Mouse (Mus musculus): Measurements from ENCODE around the gene Slc22a23.
A peak's percentile ranks its signal among the peaks of the same experiment; 100 is the strongest.

Slc22a23 gene

DNA sequence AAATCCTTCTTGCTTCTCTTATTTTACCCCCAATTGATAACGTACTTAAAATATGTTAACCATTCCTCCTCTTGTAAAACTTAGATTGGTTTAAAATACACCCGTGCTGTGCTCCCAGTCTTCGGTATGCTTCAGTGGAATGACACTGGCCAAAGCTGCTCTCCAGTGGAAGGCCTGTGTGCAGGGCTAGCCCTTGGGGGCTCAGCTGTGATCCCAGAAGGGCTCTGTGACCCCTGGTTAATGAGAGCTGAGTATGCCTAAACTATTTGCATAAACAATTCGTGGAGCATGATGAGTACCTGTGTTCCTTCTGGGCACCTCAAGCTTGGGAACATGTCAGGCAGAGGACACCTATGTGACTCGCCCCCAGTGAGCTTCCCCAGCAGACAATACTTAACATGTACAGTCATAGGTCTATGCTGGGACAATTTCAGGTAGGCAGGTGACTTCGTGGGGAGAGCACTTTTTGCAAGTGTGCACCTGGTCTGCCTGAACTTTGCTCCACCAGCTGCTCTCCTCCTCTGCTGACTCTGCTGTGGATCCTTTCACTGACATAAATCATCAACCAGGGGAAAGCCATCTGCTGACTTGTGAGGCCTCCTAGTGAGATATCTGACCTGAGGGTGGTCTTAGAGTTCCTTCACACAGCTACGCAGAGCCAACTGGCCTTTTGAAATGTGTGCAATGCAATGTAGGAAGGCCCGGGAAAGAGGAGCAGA lies 77.9 kb downstream of the Slc22a23 start:
- no peak for DNase-seq (ENCODE audit: low read depth)

DNA sequence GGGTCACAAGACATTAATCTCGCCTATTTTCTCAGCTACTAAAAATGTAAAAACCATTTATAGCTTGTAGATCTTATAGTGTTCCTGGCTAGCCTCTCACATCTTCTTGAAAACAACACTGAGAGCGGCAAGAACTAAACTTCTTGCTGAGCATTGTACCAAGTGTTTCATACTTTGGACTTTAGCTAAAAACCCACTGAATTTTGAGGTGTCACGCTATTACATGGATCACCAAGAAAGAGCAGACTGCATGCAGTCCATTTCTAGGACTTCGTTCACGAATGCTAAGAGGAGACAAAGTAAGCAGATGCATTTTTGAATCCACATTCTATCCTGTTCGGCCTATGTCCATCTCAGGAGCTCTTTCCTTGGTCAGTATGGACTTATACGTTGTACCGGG lies 78.9 kb downstream of the Slc22a23 start:
- DNase-seq (ENCODE audit: low read depth): no peak

DNA sequence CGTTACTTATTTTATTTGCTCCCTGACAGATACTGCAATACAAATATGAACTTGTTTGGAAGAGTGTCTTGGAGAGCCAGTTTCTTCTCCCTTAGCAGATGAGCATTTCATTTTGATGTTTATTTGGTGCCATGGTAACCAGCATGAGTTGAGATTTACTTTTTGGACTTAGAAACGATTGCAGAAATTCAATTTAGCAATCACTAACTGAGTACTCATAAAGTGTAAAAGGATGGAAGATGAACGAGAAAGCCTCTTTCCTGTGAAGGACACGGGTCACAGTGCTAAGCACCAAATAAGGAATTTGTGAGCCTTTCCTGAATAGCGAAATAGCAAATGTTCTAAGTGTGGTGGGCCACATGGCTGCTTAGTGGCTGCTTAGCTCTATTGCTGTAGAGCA lies 79.4 kb downstream of the Slc22a23 start:
- no peak for DNase-seq (ENCODE audit: low read depth)

DNA sequence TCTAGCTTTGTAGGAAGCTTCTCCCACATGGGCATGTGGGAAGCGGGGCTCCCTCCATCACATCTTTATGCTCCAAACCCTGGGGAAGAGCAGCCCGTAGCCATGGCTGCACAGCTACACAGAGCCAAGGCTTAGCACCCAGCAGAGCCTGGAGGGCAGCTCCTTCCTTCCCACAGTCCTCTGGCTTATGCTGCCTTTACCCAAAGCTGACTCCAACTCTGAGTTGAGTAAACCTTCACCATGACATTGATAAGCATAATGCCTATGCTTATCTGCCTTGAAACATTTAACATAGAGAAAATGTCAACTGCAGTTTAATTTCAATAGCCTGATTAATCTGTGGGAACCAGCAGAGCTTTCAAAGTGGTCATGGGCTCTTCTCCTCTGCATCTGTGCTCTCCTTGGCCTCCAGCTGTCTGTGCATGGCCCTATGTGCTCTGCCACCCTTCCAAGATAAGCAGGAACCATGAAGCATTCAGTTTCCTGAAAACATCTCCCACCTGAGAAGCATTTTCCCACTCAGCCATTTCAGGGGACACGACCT lies 79.9 kb downstream of the Slc22a23 start:
- no peak for DNase-seq (ENCODE audit: low read depth)

DNA sequence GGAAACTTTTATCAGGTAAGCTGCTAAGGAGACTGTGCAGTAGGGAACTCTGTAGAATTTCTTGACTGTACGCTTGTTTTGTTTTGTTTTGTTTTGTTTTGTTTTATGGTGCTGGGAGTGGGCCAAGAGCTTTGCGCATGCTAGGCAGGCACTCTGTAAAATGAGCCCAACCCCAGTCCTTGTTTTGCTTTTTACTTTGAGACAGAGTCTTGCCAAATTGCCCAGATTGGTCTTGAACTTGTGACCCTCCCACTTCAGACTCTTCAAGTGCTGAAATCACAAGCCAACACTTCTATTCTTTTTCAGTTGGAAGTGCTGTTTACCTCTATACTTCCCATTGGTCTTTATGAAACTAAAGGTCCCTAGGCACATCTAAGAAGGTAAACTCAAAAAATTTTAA lies 80.5 kb downstream of the Slc22a23 start:
- DNase-seq (ENCODE audit: low read depth): no peak

DNA sequence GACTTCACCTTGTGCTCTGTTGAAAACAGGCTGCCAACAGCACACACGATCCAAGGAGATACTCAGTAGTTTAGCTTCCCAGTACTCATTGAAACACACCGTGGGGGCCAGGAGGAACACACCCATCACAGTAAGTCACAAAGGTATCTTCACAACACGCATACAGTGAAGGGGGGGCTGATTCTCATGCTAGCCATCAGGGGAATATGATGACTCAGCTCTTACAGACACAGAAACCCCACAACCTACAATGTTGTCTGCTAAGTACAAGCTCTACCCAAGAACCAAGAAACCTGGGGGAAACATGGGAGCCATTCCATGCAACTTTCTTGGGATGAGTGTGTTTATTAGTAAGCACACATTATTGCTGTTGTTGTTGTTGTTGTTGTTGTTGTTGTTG lies 86.2 kb downstream of the Slc22a23 start:
- no peak for DNase-seq (ENCODE audit: low read depth)

DNA sequence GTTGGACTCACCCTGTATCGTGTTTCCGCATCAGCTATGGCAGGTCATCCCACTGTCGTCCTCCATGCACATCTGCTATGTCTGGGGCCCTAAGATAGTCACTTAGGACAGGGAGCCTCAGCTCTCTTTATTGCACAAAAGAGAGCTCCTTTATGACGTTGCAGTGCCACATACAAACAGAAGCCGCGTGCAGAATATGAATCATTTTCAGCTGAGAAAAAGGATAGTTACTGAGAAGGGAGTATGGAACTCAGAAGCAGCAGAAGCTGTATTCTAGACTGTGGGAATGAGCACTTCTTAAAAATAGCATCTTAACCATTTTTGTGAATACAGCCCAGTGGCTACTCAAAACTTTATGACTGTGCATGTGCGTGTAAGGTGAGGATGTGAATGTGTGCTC lies 87.8 kb downstream of the Slc22a23 start:
- no peak for DNase-seq (ENCODE audit: low read depth)

DNA sequence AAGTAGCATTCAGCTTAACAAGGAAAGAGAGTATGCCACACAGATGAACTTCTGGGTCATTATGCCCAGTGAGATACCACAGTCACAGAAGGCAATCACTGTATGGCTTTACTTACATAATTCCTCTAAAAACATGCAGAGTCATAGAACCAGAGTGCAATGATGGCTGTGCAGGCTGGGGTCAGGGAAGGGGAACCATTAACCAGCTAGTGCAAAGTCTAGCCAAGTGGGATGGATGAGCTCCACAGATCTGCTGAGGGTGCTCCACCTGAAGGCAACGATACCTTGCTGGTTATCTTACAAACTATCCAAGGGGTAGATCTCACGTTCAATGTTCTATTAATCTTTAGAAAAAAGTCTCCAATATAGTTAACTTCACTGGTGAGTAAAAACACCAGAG lies 88.3 kb downstream of the Slc22a23 start:
- DNase-seq (ENCODE audit: low read depth): no peak

DNA sequence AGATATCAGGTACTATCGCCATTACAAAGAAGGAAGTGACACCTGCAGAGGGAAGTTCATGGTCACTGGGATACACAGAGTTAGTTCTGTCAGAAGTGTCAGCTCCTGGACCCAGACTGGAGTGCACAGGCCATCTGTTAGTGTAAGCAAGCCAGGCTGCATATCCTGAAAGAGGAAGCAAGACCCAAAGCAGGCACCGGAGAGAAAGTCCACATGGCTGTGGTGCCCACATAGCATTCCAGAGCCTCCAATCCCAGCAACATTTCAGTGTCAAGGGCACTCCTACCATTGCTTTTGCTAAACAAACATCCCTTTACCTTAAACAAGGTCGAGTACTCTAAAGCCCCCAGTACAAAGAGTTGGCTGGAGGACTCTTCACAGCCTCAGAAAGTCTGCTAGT lies 89.7 kb downstream of the Slc22a23 start:
- no peak for DNase-seq (ENCODE audit: low read depth)

DNA sequence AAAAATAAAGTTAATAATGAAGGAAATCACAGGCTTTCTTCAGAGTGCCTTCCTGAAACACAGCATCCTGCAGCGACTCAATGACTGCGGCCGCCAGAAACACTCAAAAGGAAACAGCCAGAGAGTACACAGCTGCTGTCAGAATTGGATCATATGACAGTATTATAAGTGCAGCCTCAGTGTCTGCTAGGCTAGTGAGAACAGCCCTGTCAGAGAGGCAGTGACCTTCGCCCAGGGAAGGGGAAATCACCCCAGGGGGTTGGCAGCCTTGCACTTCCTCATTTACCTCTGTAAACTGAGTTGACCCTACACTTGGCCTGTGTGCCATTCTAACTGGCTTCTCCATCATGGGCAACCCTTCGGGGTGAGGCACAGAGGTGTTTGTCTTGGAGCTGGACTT lies 90.3 kb downstream of the Slc22a23 start:
- no peak for DNase-seq (ENCODE audit: low read depth)

DNA sequence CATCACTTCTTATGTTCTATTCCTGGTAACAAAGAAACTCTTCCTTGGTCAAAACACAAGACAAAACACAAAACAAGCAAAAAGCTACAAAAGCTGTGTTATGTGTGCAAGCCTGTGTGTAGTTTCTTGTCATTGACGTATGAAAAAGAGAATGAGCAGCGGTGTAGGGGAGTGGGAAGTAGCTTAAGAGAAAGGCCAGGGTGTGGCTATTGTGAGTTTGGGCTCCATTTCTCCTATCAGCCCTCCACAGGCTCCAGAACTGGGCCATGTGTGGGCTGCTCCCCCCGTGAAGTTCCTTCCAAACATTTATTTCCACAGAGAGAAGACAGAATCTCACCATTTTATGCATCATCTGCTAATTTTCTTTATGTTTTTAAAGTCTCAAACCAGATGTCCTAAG lies 91.2 kb downstream of the Slc22a23 start:
- no peak for DNase-seq (ENCODE audit: low read depth)

DNA sequence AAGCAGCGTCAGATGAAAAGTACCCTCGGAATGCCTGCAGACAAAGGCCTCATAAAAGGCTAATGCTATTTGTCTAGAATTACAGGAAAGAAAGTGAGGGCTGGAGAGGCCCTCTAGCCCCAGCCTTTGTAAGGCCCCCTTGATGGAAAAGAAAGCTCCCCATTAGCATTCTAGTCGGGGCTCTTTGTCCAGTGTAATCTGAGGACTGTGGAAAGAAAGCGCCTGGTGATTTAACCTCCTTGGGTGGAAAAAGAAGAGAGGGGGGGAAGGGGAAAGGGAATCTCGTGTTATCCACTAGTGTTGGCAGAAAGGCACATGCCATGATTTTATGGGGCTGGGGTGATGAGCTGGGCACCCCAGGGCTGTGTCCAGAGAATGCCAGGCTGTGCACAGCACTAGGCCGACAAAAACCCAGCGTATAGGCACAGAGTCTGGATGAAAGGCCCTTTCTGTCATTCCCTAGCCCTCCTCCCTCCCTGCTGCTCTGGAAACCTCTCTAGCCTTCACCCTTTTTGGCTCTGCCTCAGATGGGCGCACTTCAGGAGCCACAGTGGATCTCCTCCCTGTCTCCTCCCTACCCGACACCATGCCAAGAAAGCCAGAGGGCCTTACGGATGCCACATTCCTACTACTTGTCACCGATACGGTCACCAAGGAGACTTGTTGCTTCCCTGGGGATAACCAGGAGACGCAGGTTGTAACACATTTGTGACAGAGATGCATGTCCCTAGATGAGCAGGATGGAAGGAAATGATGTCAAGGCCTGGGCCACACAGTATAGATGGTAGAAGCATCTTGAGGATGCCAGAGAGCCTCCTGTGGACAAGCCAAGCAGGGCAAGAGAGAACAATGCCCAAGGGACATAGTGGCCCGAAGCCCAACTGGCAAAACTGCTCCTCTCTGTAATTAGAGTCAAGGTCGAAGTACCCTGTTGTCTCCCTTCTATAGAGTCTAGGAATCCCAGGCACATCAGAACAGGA lies 95.8 kb downstream of the Slc22a23 start:
- no peak for DNase-seq (ENCODE audit: low read depth)

DNA sequence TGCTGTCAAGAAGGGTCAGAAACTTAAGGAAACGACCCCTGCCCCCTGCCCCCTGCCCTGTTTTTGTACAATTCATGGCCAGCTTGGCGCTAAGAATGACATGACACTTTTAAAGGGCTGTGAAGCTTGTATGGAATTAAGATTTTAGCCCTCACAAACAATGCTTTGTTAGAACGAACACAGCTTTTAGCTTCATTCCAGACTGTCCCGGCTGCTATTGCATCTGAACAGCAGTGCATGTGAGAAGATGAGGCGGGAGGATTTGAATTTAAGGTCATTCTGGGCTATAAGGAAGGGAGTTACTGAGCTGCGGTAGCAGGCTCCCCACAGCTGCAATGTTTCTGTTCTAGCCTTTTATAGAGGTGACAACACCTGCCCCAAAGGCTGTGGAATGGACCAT lies 96.9 kb downstream of the Slc22a23 start:
- no peak for DNase-seq (ENCODE audit: low read depth)

DNA sequence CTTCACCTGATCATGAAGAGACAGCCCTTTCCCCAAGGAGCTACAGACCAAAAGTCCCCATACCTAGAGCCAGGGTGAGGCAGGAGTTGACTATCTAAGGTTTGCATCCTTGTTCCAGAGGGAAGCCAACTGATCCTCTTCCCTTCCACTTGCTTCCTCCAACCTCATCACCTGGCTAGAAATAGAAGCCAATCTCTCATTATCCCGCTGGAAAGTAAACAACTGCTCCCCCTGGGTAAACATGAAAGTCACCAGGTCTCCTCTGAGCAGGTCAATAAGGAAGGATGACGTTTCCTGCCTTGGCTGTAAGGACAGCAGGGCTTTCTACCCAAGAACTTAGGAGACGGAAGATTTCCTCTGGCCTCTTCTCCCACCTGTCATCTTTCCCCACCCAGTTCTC lies 98.2 kb downstream of the Slc22a23 start:
- no peak for DNase-seq (ENCODE audit: low read depth)

DNA sequence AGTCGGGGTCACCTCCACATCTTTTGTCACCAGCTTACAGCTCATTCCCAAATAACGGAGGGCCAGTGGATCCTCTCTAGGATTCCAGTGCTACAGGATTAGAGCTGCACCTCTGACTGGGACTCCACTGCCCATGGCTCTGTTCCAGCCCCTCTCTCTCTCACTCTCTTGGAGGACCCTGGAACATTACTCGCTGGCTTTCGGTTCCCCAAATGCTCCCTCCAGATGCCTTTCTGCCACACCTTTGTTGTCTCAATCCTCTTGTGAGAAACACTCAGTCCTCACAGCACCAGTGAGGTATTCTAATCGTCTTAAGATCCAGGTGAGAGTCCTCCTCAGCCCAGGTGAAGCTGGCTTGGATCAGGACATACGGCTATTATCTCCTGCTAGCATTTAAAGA lies 99.8 kb downstream of the Slc22a23 start:
- no peak for DNase-seq (ENCODE audit: low read depth)

DNA sequence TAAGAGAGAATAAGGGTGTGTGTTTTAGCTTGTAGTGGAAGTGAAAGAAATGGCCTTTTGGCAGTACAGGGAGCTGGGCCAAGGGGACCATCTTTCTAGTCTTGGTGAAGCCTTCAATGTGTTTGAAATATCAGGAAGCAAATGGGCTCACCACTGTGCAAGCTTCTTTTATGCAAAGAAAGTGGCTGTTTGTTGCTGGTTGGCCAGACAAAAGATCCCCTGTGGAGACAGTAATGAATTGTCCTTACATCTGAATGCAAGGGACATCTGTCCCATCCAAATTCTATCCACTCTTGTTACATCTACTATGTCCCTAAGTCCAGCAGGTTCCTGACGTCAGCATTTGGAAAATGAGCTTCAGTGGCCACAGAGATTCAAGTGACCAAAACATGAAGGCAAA lies 100.8 kb downstream of the Slc22a23 start:
- DNase-seq (ENCODE audit: low read depth): no peak

DNA sequence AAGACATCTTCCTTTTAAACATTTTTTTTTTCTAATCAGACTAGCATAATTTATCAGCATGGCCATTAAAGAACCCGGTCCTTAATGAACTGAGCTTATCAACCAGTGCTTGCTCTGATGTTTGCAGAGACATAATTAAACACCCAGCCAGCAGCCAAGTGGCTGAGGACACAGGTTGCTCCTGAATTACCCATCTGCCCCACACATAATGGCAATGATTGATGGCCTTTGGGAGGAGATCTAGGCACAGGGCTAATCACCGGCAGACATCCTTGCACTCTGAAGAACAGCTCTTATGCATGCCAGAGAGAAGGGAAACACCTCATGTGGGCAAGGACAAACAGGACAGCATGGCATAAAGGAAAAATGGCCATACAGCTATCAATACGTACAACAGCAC lies 102.8 kb downstream of the Slc22a23 start:
- no peak for DNase-seq (ENCODE audit: low read depth)

DNA sequence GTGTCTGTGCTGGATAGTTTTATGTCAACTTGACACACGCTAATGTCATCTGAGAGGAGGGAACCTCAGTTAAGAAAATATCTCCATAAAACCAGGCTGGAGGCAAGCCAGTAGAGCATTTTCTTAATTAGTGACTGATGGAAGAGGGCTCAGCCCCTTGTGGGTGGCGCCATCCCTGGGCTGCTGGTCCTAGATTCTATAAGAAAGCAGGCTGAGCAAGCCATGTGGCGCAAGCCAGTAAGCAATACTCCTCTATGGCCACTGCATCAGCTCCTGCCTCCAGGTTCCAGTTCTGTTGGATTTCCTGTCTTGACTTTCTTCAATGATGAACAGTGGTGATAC lies 104.9 kb downstream of the Slc22a23 start:
- no peak for DNase-seq (ENCODE audit: low read depth)

DNA sequence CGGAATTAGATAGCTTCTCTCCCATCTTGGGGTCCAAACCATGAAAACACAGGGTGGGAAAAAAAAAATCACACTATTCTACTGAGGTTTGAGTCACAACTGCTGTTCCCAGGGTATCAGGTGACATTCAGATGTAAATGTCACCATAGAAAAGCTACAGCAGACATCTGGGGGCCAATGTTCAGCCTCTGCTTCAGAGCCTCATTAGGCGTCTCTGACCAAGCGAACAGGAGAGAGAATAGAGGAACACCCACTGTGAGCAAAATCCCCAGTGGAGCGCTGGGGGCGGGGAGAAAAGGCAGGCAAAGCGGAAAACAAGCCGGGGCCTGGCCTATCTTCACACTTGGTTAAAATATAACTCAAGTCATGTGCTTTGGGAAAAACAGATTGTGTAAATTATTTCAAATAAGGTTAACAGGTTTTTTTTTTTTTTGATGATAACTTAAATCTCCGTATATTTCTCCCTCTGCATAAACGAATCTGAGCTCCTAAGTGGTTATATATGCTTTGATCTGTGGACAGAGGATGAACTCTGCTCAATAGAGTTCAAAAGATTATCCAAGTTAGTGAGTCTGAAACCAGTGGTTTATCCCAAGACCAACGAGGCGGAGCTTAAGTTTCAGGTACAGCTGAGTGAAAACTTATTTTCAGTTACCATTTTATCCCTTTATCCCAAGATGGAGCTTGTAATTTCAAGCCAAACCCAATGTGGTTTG lies 105.5 kb downstream of the Slc22a23 start:
- no peak for DNase-seq (ENCODE audit: low read depth)

DNA sequence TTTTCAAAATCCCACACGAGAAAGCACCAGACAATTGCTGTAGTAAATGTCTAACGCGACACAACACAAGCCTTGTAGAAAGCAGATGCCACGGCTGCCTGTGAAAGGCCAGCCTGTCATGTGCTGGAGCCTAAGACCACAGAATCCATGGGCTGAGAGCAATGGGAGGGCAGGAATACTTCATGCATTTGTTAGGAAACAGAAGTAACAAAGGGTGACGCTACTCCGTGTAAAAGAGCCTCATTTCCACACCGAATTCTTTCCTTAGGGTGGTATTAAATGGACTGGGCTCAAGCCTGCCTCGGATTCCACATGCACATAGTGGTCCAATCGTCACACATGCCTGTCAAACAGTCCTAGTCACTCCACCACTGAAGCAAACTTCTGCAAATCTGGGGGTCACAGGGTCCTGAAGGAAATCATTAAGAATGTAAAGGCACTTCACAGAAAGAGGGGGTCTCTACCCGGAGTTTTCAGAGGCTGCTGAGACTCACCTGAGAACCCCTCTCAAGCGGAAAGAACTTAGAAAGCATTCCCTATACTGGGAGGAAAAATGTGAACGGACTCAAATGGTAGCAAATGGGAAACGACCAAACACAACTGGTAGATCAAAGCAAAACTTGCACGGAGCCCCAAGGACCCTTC lies 106.2 kb downstream of the Slc22a23 start:
- DNase-seq (ENCODE audit: low read depth): no peak

DNA sequence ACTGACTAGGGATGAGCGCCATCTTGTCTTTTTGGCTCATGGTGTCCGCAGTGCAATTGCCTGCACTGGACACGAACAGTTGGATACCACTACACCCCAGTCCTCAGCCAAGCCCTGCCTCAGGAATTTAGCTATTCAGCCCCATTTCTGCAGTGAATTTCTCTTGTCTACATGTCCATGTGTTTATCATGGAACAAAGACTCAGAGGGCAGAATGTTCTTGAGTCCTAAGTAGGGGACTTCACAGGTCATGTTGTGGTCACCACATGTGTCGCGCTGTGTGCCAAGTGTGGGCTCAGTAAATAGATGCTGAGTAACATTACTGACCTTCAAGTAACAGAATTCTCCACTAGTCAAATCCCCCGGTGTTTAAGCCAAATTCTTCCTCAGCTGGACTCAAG lies 109.9 kb downstream of the Slc22a23 start:
- no peak for DNase-seq (ENCODE audit: low read depth)

DNA sequence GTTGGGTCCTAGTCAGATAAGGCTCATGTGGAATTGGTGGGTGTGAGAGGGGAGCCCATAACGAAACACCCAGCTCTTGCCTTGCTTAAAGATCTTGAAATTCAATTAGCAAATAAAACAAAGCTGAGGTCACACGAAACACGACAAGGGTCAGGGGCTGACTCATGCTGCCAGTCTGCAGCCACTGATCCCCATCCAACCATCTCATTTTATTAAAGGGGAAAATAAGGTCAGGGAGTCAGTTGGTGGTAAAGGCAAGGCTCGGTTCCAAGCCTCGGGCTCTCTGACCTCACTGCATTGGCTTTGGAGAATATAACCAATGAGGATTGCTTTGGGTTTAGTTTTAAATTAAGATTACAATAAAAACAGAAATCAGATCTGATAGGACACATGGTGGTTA lies 110.5 kb downstream of the Slc22a23 start:
- peak; percentile 60 for DNase-seq (ENCODE audit: low read depth)

Data from fibroblast of lung, adult 2 months (primary cell).